In the genomic region with DNA sequence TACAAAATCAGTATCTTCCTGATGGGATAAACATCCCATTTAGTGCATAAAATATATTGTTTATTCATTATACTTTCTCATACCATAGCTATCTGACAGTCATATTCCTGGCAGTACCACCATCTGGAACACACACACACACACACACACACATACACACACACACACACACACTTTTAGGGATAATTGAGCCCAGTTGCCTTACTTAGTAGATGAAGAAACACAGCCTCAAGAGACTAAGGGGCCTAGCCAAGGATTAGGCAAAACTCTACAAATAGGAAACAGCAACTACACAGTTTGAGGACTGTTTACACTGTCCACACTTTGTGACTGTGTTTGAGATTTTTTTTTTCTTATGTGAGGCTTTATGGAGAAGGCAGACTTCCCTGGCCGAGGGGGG, we compare ENCODE assay signal across 18 mouse cellular contexts.
DNase-seq lines count a peak whose midpoint lies in the region; TF ChIP-seq lines count a peak whose summit lies in the region.
"Had no signal": no experiment of that assay in that cellular context is flagged by ENCODE, and none has a peak within 500 bp of the region (broad histone marks: within the 10 kb centered on the region; RNA-seq: fewer than 3 reads in every experiment).

No protein-coding gene starts in this region.

- H3K4me3 ChIP-seq in gastrocnemius, adult 2 months: no peak overlapping the region
- H3K4me3 ChIP-seq in layer of hippocampus, adult 2 months: no peak overlapping the region
- H3K4me3 ChIP-seq: embryonic facial prominence, embryonic 12.5 days; erythroblast, embryonic 14.5 days; heart, embryonic 15.5 days; hindbrain, embryonic 10.5 days; midbrain, embryonic 12.5 days had no signal

- DNase-seq in cerebellum, adult 9-10 months: peak; percentile 38
- DNase-seq in cerebellum, postnatal 4 days (ENCODE audit: low spot score in 2 of 2): no peak
- peak; percentile 34 for DNase-seq in gastrocnemius, adult 2 months
- no peak for DNase-seq in gastrocnemius, postnatal 14 days
- DNase-seq in layer of hippocampus, adult 2 months (ENCODE audit: low spot score in 2 of 2): no peak
- DNase-seq in layer of hippocampus, adult 8-10 months (ENCODE audit: low spot score in 2 of 2): no peak
- DNase-seq in frontal cortex, postnatal 14 days (ENCODE audit: low spot score in 2 of 2): no peak
- DNase-seq: adrenal gland, adult 8-10 months; B cell, adult 2 months; kidney, adult 18-20 months; liver had no signal

- peak overlapping the region; percentile 9; the same call in 1 of the 2 replicates for H3K27ac ChIP-seq in gastrocnemius, adult 2 months
- peak overlapping the region; percentile 71 for H3K27ac ChIP-seq in layer of hippocampus, adult 2 months
- H3K27ac ChIP-seq: embryonic facial prominence, embryonic 12.5 days; heart, embryonic 15.5 days; hindbrain, embryonic 10.5 days; kidney, postnatal 0 days; midbrain, embryonic 12.5 days; stomach, postnatal 0 days had no signal

- no peak for TF ChIP-seq CTCF in gastrocnemius, adult 2 months (IDR thresholded peaks at IDR 0.05)
- no peak for TF ChIP-seq CTCF in layer of hippocampus, adult 2 months (conservative IDR thresholded peaks at IDR 0.05)

- intact Hi-C loops in gastrocnemius, adult 2 months (cut with DNase I): no loop called here
- intact Hi-C loops in gastrocnemius, postnatal 14 days (cut with DNase I; ENCODE audit: low total_unique reads): no loop called here

Comparison
In these comparisons a context has a peak if more than half of its experiments do, and no peak if none do; other contexts are left out.
1. DNase-seq: peak in cerebellum, adult 9-10 months (single experiment) and gastrocnemius, adult 2 months (single experiment); none in cerebellum, postnatal 4 days (0 of 2), gastrocnemius, postnatal 14 days (single experiment), layer of hippocampus, adult 2 months (0 of 2), layer of hippocampus, adult 8-10 months (0 of 2) and frontal cortex, postnatal 14 days (0 of 2).